Mouse (Mus musculus): Measurements from ENCODE around the gene Gldn. TPM values are rescaled to one million over a fixed set of nuclear protein-coding genes. Genes with fewer than 3 reads are reported as not detected.

Gldn gene
- 0.09 and 0.13 TPM in 2 replicates for polyA plus RNA-seq (2016; fragmentation: Nextera tagmentation; extraction: Ambion mirVana)

GRCm38 (mm10) chr9:54286331-54286987, at the start of gene Gldn:
Gene Gldn, plus strand, starts transcription at chr9:54286486.
- peak within 1 kb of the TSS; percentile 48; the same call in 1 of the 2 replicates for H3K9ac ChIP-seq
- H3K4me1 ChIP-seq = peaks cover 16% of the 10 kb centered on the region
- no peaks in the 10 kb centered on the region for H3K9me3 ChIP-seq
- WGBS = 2% methylated on average over 61 of the region's 61 CpGs
- peaks cover 42% of the 10 kb centered on the region for H3K27me3 ChIP-seq
- no peaks in the 10 kb centered on the region for H3K36me3 ChIP-seq (replicated peaks)
- peak within 1 kb of the TSS; percentile 94 for H3K4me2 ChIP-seq
- peak; percentile 46; the same call in 1 of the 2 replicates for ATAC-seq (ENCODE audit: low FRiP score)
- H3K27ac ChIP-seq = no peak within 1 kb of the TSS
- H3K4me3 ChIP-seq (replicated peaks) = peak within 1 kb of the TSS; percentile 50

- no peaks in the 10 kb centered on the region for H3K27me3 ChIP-seq
- no peaks in the 10 kb centered on the region for H3K9me3 ChIP-seq
- no peaks in the 10 kb centered on the region for H3K36me3 ChIP-seq (replicated peaks)
- peak overlapping the region; percentile 69 for H3K27ac ChIP-seq
- ATAC-seq (ENCODE audit: low FRiP score) = no peak
- WGBS = 61% methylated on average over 3 of the region's 3 CpGs
- no peak overlapping the region for H3K4me3 ChIP-seq (replicated peaks)
- H3K4me2 ChIP-seq = no peak overlapping the region
- peaks cover 5% of the 10 kb centered on the region for H3K4me1 ChIP-seq
- H3K9ac ChIP-seq = no peak overlapping the region
These were observed 41.2 kb upstream of the Gldn start for GRCm38 (mm10) chr9:54244869-54245665.

GRCm38 (mm10) chr9:54264754-54265153, 21.5 kb upstream of the Gldn start:
- H3K4me1 ChIP-seq = no peaks in the 10 kb centered on the region
- no peaks in the 10 kb centered on the region for H3K36me3 ChIP-seq (replicated peaks)
- no peak overlapping the region for H3K4me3 ChIP-seq (replicated peaks)
- 78% methylated on average over 4 of the region's 4 CpGs for WGBS
- H3K4me2 ChIP-seq = no peak overlapping the region
- H3K27me3 ChIP-seq = no peaks in the 10 kb centered on the region
- no peak overlapping the region for H3K9ac ChIP-seq
- ATAC-seq (ENCODE audit: low FRiP score) = no peak
- H3K9me3 ChIP-seq = no peaks in the 10 kb centered on the region
- no peak overlapping the region for H3K27ac ChIP-seq

GRCm38 (mm10) chr9:54268010-54268409, 18.3 kb upstream of the Gldn start, which contains the start of gene Cyp19a1:
Gene Cyp19a1, minus strand, starts transcription at chr9:54268110.
- H3K27ac ChIP-seq = no peak within 1 kb of the TSS
- H3K4me2 ChIP-seq = no peak within 1 kb of the TSS
- 87% methylated on average over 7 of the region's 7 CpGs for WGBS
- ATAC-seq (ENCODE audit: low FRiP score) = no peak
- H3K4me1 ChIP-seq = no peaks in the 10 kb centered on the region
- H3K9me3 ChIP-seq = no peaks in the 10 kb centered on the region
- no peak within 1 kb of the TSS for H3K4me3 ChIP-seq (replicated peaks)
- H3K36me3 ChIP-seq (replicated peaks) = no peaks in the 10 kb centered on the region
- H3K9ac ChIP-seq = no peak within 1 kb of the TSS
- no peaks in the 10 kb centered on the region for H3K27me3 ChIP-seq

GRCm38 (mm10) chr9:54269987-54270386, 16.3 kb upstream of the Gldn start:
- 89% methylated on average over 6 of the region's 6 CpGs for WGBS
- no peaks in the 10 kb centered on the region for H3K36me3 ChIP-seq (replicated peaks)
- ATAC-seq (ENCODE audit: low FRiP score) = no peak
- no peak overlapping the region for H3K4me3 ChIP-seq (replicated peaks)
- H3K9me3 ChIP-seq = no peaks in the 10 kb centered on the region
- no peaks in the 10 kb centered on the region for H3K4me1 ChIP-seq
- H3K9ac ChIP-seq = no peak overlapping the region
- H3K27me3 ChIP-seq = no peaks in the 10 kb centered on the region
- no peak overlapping the region for H3K27ac ChIP-seq
- no peak overlapping the region for H3K4me2 ChIP-seq

GRCm38 (mm10) chr9:54270889-54271288, 15.4 kb upstream of the Gldn start:
- no peaks in the 10 kb centered on the region for H3K27me3 ChIP-seq
- no peak overlapping the region for H3K27ac ChIP-seq
- no peaks in the 10 kb centered on the region for H3K4me1 ChIP-seq
- no peak overlapping the region for H3K4me2 ChIP-seq
- 46% methylated on average over 5 of the region's 5 CpGs for WGBS
- H3K36me3 ChIP-seq (replicated peaks) = no peaks in the 10 kb centered on the region
- no peak for ATAC-seq (ENCODE audit: low FRiP score)
- H3K9ac ChIP-seq = no peak overlapping the region
- H3K9me3 ChIP-seq = no peaks in the 10 kb centered on the region
- H3K4me3 ChIP-seq (replicated peaks) = no peak overlapping the region

GRCm38 (mm10) chr9:54275283-54275682, 11.0 kb upstream of the Gldn start:
- no peak for ATAC-seq (ENCODE audit: low FRiP score)
- H3K4me1 ChIP-seq = no peaks in the 10 kb centered on the region

GRCm38 (mm10) chr9:54279046-54279589, 7.2 kb upstream of the Gldn start:
- H3K9ac ChIP-seq = no peak overlapping the region
- H3K4me3 ChIP-seq (replicated peaks) = no peak overlapping the region
- no peaks in the 10 kb centered on the region for H3K36me3 ChIP-seq (replicated peaks)
- no peak for ATAC-seq (ENCODE audit: low FRiP score)
- 0 out of 2 replicates have a peak, but pooled peaks cover 10% of the 10 kb centered on the region for H3K27me3 ChIP-seq
- no peaks in the 10 kb centered on the region for H3K4me1 ChIP-seq
- H3K4me2 ChIP-seq = no peak overlapping the region
- 82% methylated on average over 12 of the region's 12 CpGs for WGBS
- no peak overlapping the region for H3K27ac ChIP-seq
- no peaks in the 10 kb centered on the region for H3K9me3 ChIP-seq

More at GRCm38 (mm10) chr9:54275283-54275682, 11.0 kb upstream of the Gldn start:
- no peaks in the 10 kb centered on the region for H3K27me3 ChIP-seq
- no peak overlapping the region for H3K4me2 ChIP-seq
- H3K9ac ChIP-seq = no peak overlapping the region
- H3K9me3 ChIP-seq = no peaks in the 10 kb centered on the region
- H3K36me3 ChIP-seq (replicated peaks) = no peaks in the 10 kb centered on the region
- H3K4me3 ChIP-seq (replicated peaks) = no peak overlapping the region
- no peak overlapping the region for H3K27ac ChIP-seq
- WGBS = 96% methylated on average over 4 of the region's 4 CpGs

- no peak for ATAC-seq (ENCODE audit: low FRiP score)
- Histone ChIP-seq H3K9ac (no peak overlapping the region), H3K27me3 (peaks cover 37% of the 10 kb centered on the region), H3K36me3 (replicated peaks) (no peaks in the 10 kb centered on the region), H3K9me3 (no peaks in the 10 kb centered on the region), H3K4me3 (replicated peaks) (no peak overlapping the region), H3K4me2 (no peak overlapping the region), H3K4me1 (peaks cover 16% of the 10 kb centered on the region), H3K27ac (no peak overlapping the region)
- 56% methylated on average over 5 of the region's 5 CpGs for WGBS
These were observed 1.5 kb downstream of the Gldn start for GRCm38 (mm10) chr9:54287804-54288203.

- no peak overlapping the region for H3K4me3 ChIP-seq (replicated peaks)
These were observed 13.1 kb downstream of the Gldn start for GRCm38 (mm10) chr9:54299389-54299788.

GRCm38 (mm10) chr9:54299792-54300191, 13.5 kb downstream of the Gldn start:
- Histone ChIP-seq H3K9me3 (no peaks in the 10 kb centered on the region), H3K4me2 (no peak overlapping the region), H3K4me1 (no peaks in the 10 kb centered on the region), H3K4me3 (replicated peaks) (no peak overlapping the region), H3K9ac (no peak overlapping the region), H3K27me3 (no peaks in the 10 kb centered on the region), H3K27ac (no peak overlapping the region), H3K36me3 (replicated peaks) (no peaks in the 10 kb centered on the region)
- ATAC-seq (ENCODE audit: low FRiP score) = no peak

More at GRCm38 (mm10) chr9:54299389-54299788, 13.1 kb downstream of the Gldn start:
- Histone ChIP-seq H3K9ac (no peak overlapping the region), H3K27ac (no peak overlapping the region), H3K27me3 (no peaks in the 10 kb centered on the region), H3K9me3 (no peaks in the 10 kb centered on the region), H3K4me1 (no peaks in the 10 kb centered on the region), H3K4me2 (no peak overlapping the region), H3K36me3 (replicated peaks) (no peaks in the 10 kb centered on the region)
- no peak for ATAC-seq (ENCODE audit: low FRiP score)
- WGBS = 90% methylated on average over 3 of the region's 3 CpGs

- ATAC-seq (ENCODE audit: low FRiP score) = no peak
- Histone ChIP-seq H3K9ac (no peak overlapping the region), H3K27ac (no peak overlapping the region), H3K36me3 (replicated peaks) (no peaks in the 10 kb centered on the region), H3K4me3 (replicated peaks) (no peak overlapping the region), H3K4me1 (no peaks in the 10 kb centered on the region), H3K4me2 (no peak overlapping the region), H3K27me3 (no peaks in the 10 kb centered on the region), H3K9me3 (no peaks in the 10 kb centered on the region)
- 90% methylated on average over 4 of the region's 4 CpGs for WGBS
These were observed 15.0 kb downstream of the Gldn start for GRCm38 (mm10) chr9:54301255-54301654.
